Mouse (Mus musculus) 416B (cell line): ENCODE results near the gene Nop58.
A peak's percentile ranks its signal among the peaks of the same experiment; 100 is the strongest.

Experiments used
- DNase-seq: peaks from one replicate; pipeline ENCODE4 v3.0.0; 2011; ENCODE audit warnings: low read depth

Gene Nop58

GRCm38 (mm10) chr1:59719900-59720299 is 35.1 kb downstream of the Nop58 start:
- DNase-seq, result peak; percentile 75

- DNase-seq, result no peak
These were observed 40.9 kb downstream of the Nop58 start for GRCm38 (mm10) chr1:59725661-59726060.

GRCm38 (mm10) chr1:59730106-59730505 is 45.3 kb downstream of the Nop58 start:
- DNase-seq, result no peak

GRCm38 (mm10) chr1:59730737-59731136 is 46.0 kb downstream of the Nop58 start:
- no peak for DNase-seq

- DNase-seq, result no peak
These were observed 49.3 kb downstream of the Nop58 start for GRCm38 (mm10) chr1:59734076-59734475.

- no peak for DNase-seq
These were observed 54.1 kb downstream of the Nop58 start for GRCm38 (mm10) chr1:59738768-59739414.

GRCm38 (mm10) chr1:59739577-59740354 is 55.0 kb downstream of the Nop58 start:
- DNase-seq, result no peak

- DNase-seq, result peak; percentile 77
These were observed 64.3 kb downstream of the Nop58 start for GRCm38 (mm10) chr1:59749047-59749446.

- peak; percentile 62 for DNase-seq
These were observed 65.0 kb downstream of the Nop58 start for GRCm38 (mm10) chr1:59749724-59750123.

GRCm38 (mm10) chr1:59755298-59755697 is 70.5 kb downstream of the Nop58 start:
- DNase-seq, result no peak

- DNase-seq, result peak; percentile 33
These were observed 73.6 kb downstream of the Nop58 start for GRCm38 (mm10) chr1:59758325-59758724.

- peak; percentile 66 for DNase-seq
These were observed 77.4 kb downstream of the Nop58 start for GRCm38 (mm10) chr1:59762208-59762607.

GRCm38 (mm10) chr1:59762651-59763163 is 77.9 kb downstream of the Nop58 start:
- peak; percentile 75 for DNase-seq

GRCm38 (mm10) chr1:59763164-59763768 is 78.5 kb downstream of the Nop58 start, which contains the start of gene Bmpr2:
Gene Bmpr2 (plus strand): TSS chr1:59763400.
- peak; percentile 83 for DNase-seq

- peak; percentile 62 for DNase-seq
These were observed 79.0 kb downstream of the Nop58 start for GRCm38 (mm10) chr1:59763781-59764251.

GRCm38 (mm10) chr1:59764407-59764971 is 79.7 kb downstream of the Nop58 start:
- DNase-seq, result peak; percentile 69

GRCm38 (mm10) chr1:59765279-59765678 is 80.5 kb downstream of the Nop58 start:
- DNase-seq, result peak; percentile 44

GRCm38 (mm10) chr1:59766626-59767025 is 81.9 kb downstream of the Nop58 start:
- DNase-seq, result peak; percentile 62
